Comparison of ENCODE assay signal across 11 mouse cellular contexts in genomic region chr3:100547913-100548292, GRCm38 (mm10).
"Had no signal": no experiment of that assay in that cellular context is flagged by ENCODE, and none has a peak within 500 bp of the region (broad histone marks: within the 10 kb centered on the region; RNA-seq: fewer than 3 reads in every experiment).

No protein-coding gene starts in this region.

- H3K4me2 ChIP-seq: limb, embryonic 15.5 days; lung, embryonic 14.5 days; midbrain, embryonic 12.5 days; neural tube, embryonic 13.5 days had no signal

- H3K4me1 ChIP-seq: limb, embryonic 15.5 days; midbrain, embryonic 12.5 days; neural tube, embryonic 13.5 days had no signal

- H3K27me3 ChIP-seq: limb, embryonic 15.5 days; midbrain, embryonic 12.5 days; neural tube, embryonic 13.5 days had no signal

- H3K9ac ChIP-seq: limb, embryonic 15.5 days; lung, embryonic 14.5 days; midbrain, embryonic 12.5 days; neural tube, embryonic 13.5 days had no signal

- H3K4me3 ChIP-seq: limb, embryonic 15.5 days; midbrain, embryonic 12.5 days; neural tube, embryonic 13.5 days had no signal

- H3K9me3 ChIP-seq: limb, embryonic 15.5 days; midbrain, embryonic 12.5 days; neural tube, embryonic 13.5 days had no signal

- DNase-seq: kidney, adult 11 months; kidney, adult 9 months; lung, embryonic 14.5 days; retina, postnatal 1 day; right cerebral cortex, postnatal 4 days; spleen, adult 18-20 months had no signal

- ATAC-seq: midbrain, embryonic 16.5 days had no signal

- H3K36me3 ChIP-seq: limb, embryonic 15.5 days; midbrain, embryonic 12.5 days; neural tube, embryonic 13.5 days had no signal

- H3K27ac ChIP-seq: kidney, postnatal 0 days; limb, embryonic 15.5 days; midbrain, embryonic 12.5 days; neural tube, embryonic 13.5 days had no signal
